Mouse (Mus musculus) urinary bladder, postnatal 25 days (tissue): Measurements from ENCODE around the gene Ugt1a8.

Experiments
- DNase-seq: peaks from one replicate; pipeline ENCODE4 v3.0.0; 2022; ENCODE audit warnings: low spot score

Gene Ugt1a8

GRCm38 (mm10) chr1:88235894-88236415 is 148.3 kb downstream of the Ugt1a8 start:
- no peak for DNase-seq

GRCm38 (mm10) chr1:88237311-88237710 is 149.7 kb downstream of the Ugt1a8 start:
- DNase-seq = no peak

- DNase-seq = no peak
Measured at GRCm38 (mm10) chr1:88238771-88239170, 151.2 kb downstream of the Ugt1a8 start.

- DNase-seq = no peak
Measured at GRCm38 (mm10) chr1:88240072-88240471, 152.5 kb downstream of the Ugt1a8 start.

GRCm38 (mm10) chr1:88240579-88240978 is 153.0 kb downstream of the Ugt1a8 start:
- no peak for DNase-seq

- no peak for DNase-seq
Measured at GRCm38 (mm10) chr1:88243861-88244260, 156.2 kb downstream of the Ugt1a8 start.

GRCm38 (mm10) chr1:88245881-88246280 is 158.3 kb downstream of the Ugt1a8 start:
- no peak for DNase-seq

GRCm38 (mm10) chr1:88246386-88246785 is 158.8 kb downstream of the Ugt1a8 start:
- no peak for DNase-seq

- no peak for DNase-seq
Measured at GRCm38 (mm10) chr1:88247660-88248059, 160.0 kb downstream of the Ugt1a8 start.

GRCm38 (mm10) chr1:88248658-88249057 is 161.0 kb downstream of the Ugt1a8 start:
- no peak for DNase-seq

- no peak for DNase-seq
Measured at GRCm38 (mm10) chr1:88249596-88249995, 162.0 kb downstream of the Ugt1a8 start.

GRCm38 (mm10) chr1:88250023-88250422 is 162.4 kb downstream of the Ugt1a8 start:
- DNase-seq = no peak

- no peak for DNase-seq
Measured at GRCm38 (mm10) chr1:88253106-88253505, 165.5 kb downstream of the Ugt1a8 start.

GRCm38 (mm10) chr1:88253540-88253939 is 165.9 kb downstream of the Ugt1a8 start:
- DNase-seq = no peak

GRCm38 (mm10) chr1:88254793-88255465 is 167.3 kb downstream of the Ugt1a8 start:
- DNase-seq = no peak

GRCm38 (mm10) chr1:88255466-88255857 is 167.8 kb downstream of the Ugt1a8 start:
- DNase-seq = no peak

- DNase-seq = no peak
Measured at GRCm38 (mm10) chr1:88255989-88256754, 168.6 kb downstream of the Ugt1a8 start.

- no peak for DNase-seq
Measured at GRCm38 (mm10) chr1:88256886-88257663, 169.5 kb downstream of the Ugt1a8 start.

- no peak for DNase-seq
Measured at GRCm38 (mm10) chr1:88257681-88258080, 170.1 kb downstream of the Ugt1a8 start.

- DNase-seq = no peak
Measured at GRCm38 (mm10) chr1:88258361-88258760, 170.7 kb downstream of the Ugt1a8 start.

- DNase-seq = peak; percentile 75
Measured at GRCm38 (mm10) chr1:88258881-88259642, 171.4 kb downstream of the Ugt1a8 start.

- DNase-seq = no peak
Measured at GRCm38 (mm10) chr1:88259643-88260024, 172.0 kb downstream of the Ugt1a8 start.
